Mouse (Mus musculus) A20 (cell line): ENCODE measurements around the gene Ulk4.
"Not testable (repeated sequence)": the region's sequence is repeated elsewhere in the genome, so short reads cannot be mapped to it uniquely, and the experiment has no call there.

Experiments used
- DNase-seq: peaks from one replicate; pipeline ENCODE4 v3.0.0-alpha.2; 2011; ENCODE audit warnings: low read depth, low spot score

Gene Ulk4

GRCm38 (mm10) chr9:121064606-121065355 lies 212.2 kb downstream of the Ulk4 start:
- DNase-seq: no peak

- no peak for DNase-seq
Observed at GRCm38 (mm10) chr9:121062671-121063070, 214.3 kb downstream of the Ulk4 start.

- no peak for DNase-seq
Observed at GRCm38 (mm10) chr9:121061820-121062623, 215.0 kb downstream of the Ulk4 start.

- DNase-seq: no peak
Observed at GRCm38 (mm10) chr9:121060331-121060730, 216.7 kb downstream of the Ulk4 start.

GRCm38 (mm10) chr9:121059286-121059685 lies 217.7 kb downstream of the Ulk4 start:
- peak; percentile 23 for DNase-seq

- DNase-seq: no peak
Observed at GRCm38 (mm10) chr9:121058538-121058937, 218.5 kb downstream of the Ulk4 start.

- DNase-seq: no peak
Observed at GRCm38 (mm10) chr9:121058116-121058515, 218.9 kb downstream of the Ulk4 start.

- DNase-seq: no peak
Observed at GRCm38 (mm10) chr9:121057401-121057800, 219.6 kb downstream of the Ulk4 start.

- no peak for DNase-seq
Observed at GRCm38 (mm10) chr9:121056526-121056925, 220.5 kb downstream of the Ulk4 start.

- DNase-seq: no peak
Observed at GRCm38 (mm10) chr9:121056036-121056435, 221.0 kb downstream of the Ulk4 start.

GRCm38 (mm10) chr9:121045657-121046056 lies 231.3 kb downstream of the Ulk4 start:
- DNase-seq: not testable (repeated sequence)

- DNase-seq: no peak
Observed at GRCm38 (mm10) chr9:121044471-121045206, 232.4 kb downstream of the Ulk4 start.

GRCm38 (mm10) chr9:121043021-121043420 lies 234.0 kb downstream of the Ulk4 start:
- no peak for DNase-seq

GRCm38 (mm10) chr9:121038396-121038795 lies 238.6 kb downstream of the Ulk4 start:
- DNase-seq: no peak

- no peak for DNase-seq
Observed at GRCm38 (mm10) chr9:121037975-121038374, 239.0 kb downstream of the Ulk4 start.

- no peak for DNase-seq
Observed at GRCm38 (mm10) chr9:121035296-121035695, 241.7 kb downstream of the Ulk4 start.

GRCm38 (mm10) chr9:121033596-121033995 lies 243.4 kb downstream of the Ulk4 start:
- DNase-seq: no peak

GRCm38 (mm10) chr9:121032322-121032964 lies 244.6 kb downstream of the Ulk4 start:
- no peak for DNase-seq

- DNase-seq: no peak
Observed at GRCm38 (mm10) chr9:121030949-121031348, 246.0 kb downstream of the Ulk4 start.

- no peak for DNase-seq
Observed at GRCm38 (mm10) chr9:121029786-121030185, 247.2 kb downstream of the Ulk4 start.

GRCm38 (mm10) chr9:121023526-121024264 lies 253.3 kb downstream of the Ulk4 start:
- DNase-seq: no peak
